Comparison of ENCODE assay signal across 37 mouse cellular contexts in genomic region chr7:129250981-129251380, GRCm38 (mm10). TPM values are rescaled to one million over a fixed set of nuclear protein-coding genes. Genes with fewer than 3 reads are reported as not detected.
"Had no signal": no experiment of that assay in that cellular context is flagged by ENCODE, and none has a peak within 500 bp of the region (broad histone marks: within the 10 kb centered on the region; RNA-seq: fewer than 3 reads in every experiment).

No protein-coding gene starts in this region.

- H3K4me2 ChIP-seq: heart, embryonic 11.5 days; heart, embryonic 12.5 days; heart, embryonic 13.5 days; heart, embryonic 15.5 days; hindbrain, embryonic 12.5 days; hindbrain, embryonic 13.5 days; hindbrain, embryonic 14.5 days; hindbrain, embryonic 15.5 days; intestine, embryonic 15.5 days; kidney, embryonic 15.5 days had no signal

- DNase-seq: heart, postnatal 10 days; heart, postnatal 14 days; heart, postnatal 4 days; kidney, adult 11 months; kidney, adult 18-20 months; kidney, adult 2 months; kidney, adult 8-10 months; kidney, adult 9 months; kidney, postnatal 10 days; kidney, postnatal 14 days; kidney, postnatal 25 days; kidney, postnatal 36 days; kidney, postnatal 4 days; layer of hippocampus, adult 9-11 months; layer of hippocampus, postnatal 36 days had no signal

- H3K4me3 ChIP-seq: heart, embryonic 12.5 days; heart, embryonic 13.5 days; heart, embryonic 15.5 days; hindbrain, embryonic 10.5 days; hindbrain, embryonic 12.5 days; hindbrain, embryonic 13.5 days; hindbrain, embryonic 15.5 days; intestine, embryonic 15.5 days; kidney, embryonic 15.5 days; layer of hippocampus, adult 2 months; left cerebral cortex, adult 2 months had no signal

- ATAC-seq: hindbrain, embryonic 16.5 days; hindbrain, postnatal 0 days; inflammation-experienced regulatory T-cells, adult 6 months; intestine, embryonic 15.5 days; intestine, embryonic 16.5 days; intestine, postnatal 0 days had no signal

- H3K9ac ChIP-seq: heart, embryonic 12.5 days; heart, embryonic 13.5 days; heart, embryonic 15.5 days; hindbrain, embryonic 12.5 days; hindbrain, embryonic 13.5 days; hindbrain, embryonic 14.5 days; hindbrain, embryonic 15.5 days; intestine, embryonic 15.5 days; kidney, embryonic 15.5 days had no signal

- H3K4me1 ChIP-seq: heart, embryonic 15.5 days; intestine, embryonic 15.5 days; kidney, embryonic 15.5 days had no signal

- H3K27ac ChIP-seq: heart, embryonic 13.5 days; heart, embryonic 15.5 days; hindbrain, embryonic 10.5 days; hindbrain, embryonic 12.5 days; hindbrain, embryonic 13.5 days; hindbrain, embryonic 14.5 days; hindbrain, embryonic 15.5 days; hindbrain, postnatal 0 days; intestine, embryonic 15.5 days; kidney, embryonic 15.5 days; kidney, postnatal 0 days; layer of hippocampus, adult 2 months; left cerebral cortex, adult 2 months had no signal

- H3K9me3 ChIP-seq: heart, embryonic 12.5 days; heart, embryonic 13.5 days; heart, embryonic 15.5 days; hindbrain, embryonic 10.5 days; hindbrain, embryonic 12.5 days; hindbrain, embryonic 13.5 days; hindbrain, embryonic 15.5 days; intestine, embryonic 15.5 days; kidney, embryonic 15.5 days had no signal

- H3K36me3 ChIP-seq: heart, embryonic 12.5 days; heart, embryonic 13.5 days; heart, embryonic 15.5 days; hindbrain, embryonic 10.5 days; hindbrain, embryonic 12.5 days; hindbrain, embryonic 13.5 days; hindbrain, embryonic 15.5 days; intestine, embryonic 15.5 days; kidney, embryonic 15.5 days had no signal

RNA-seq across cellular contexts. Expression of gene Plpp4, which starts 5.8 kb away (rescaled TPM):
- total RNA-seq: heart, postnatal 14 days; heart, postnatal 25 days; heart, postnatal 4 days; hematopoietic stem cell, adult 5-6 weeks had no signal
- polyA plus RNA-seq: heart, postnatal 0 days; inflammation-experienced regulatory T-cells, adult 6 months had no signal
